Mouse (Mus musculus) c-Kit-positive CD71-positive TER-119-positive erythroid progenitor cells, embryonic 14.5 days (primary cell): ENCODE results near the gene Rab13.
"Not testable (repeated sequence)": the region's sequence is repeated elsewhere in the genome, so short reads cannot be mapped to it uniquely, and the experiment has no call there.

ENCODE experiments used
- DNase-seq: peaks from one replicate; pipeline ENCODE4 v3.0.0-alpha.2; 2013; ENCODE audit warnings: low spot score

Rab13 gene

GRCm38 (mm10) chr3:90224331-90224730 is 10.8 kb downstream of the Rab13 start:
- DNase-seq: no peak

DNA sequence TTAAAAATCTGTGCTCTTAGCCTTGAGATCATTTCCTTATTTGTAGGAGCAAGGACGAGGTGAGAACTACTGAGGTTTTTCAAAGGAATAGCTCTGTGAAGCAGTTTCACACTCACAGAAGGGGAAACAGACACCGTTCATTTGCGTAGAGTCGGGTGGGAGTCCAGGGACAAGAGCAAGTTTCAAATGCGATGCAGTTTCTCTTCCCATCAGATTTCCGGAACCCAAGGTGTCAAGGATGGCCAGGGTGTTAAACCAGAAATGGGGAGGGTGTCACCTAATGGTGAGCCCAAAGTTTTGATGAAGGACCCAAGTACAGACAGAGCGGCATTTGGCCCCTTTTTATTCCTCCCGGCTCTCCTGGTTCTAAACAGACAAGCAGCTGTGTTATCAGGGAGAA is 17.6 kb downstream of the Rab13 start:
- no peak for DNase-seq

DNA sequence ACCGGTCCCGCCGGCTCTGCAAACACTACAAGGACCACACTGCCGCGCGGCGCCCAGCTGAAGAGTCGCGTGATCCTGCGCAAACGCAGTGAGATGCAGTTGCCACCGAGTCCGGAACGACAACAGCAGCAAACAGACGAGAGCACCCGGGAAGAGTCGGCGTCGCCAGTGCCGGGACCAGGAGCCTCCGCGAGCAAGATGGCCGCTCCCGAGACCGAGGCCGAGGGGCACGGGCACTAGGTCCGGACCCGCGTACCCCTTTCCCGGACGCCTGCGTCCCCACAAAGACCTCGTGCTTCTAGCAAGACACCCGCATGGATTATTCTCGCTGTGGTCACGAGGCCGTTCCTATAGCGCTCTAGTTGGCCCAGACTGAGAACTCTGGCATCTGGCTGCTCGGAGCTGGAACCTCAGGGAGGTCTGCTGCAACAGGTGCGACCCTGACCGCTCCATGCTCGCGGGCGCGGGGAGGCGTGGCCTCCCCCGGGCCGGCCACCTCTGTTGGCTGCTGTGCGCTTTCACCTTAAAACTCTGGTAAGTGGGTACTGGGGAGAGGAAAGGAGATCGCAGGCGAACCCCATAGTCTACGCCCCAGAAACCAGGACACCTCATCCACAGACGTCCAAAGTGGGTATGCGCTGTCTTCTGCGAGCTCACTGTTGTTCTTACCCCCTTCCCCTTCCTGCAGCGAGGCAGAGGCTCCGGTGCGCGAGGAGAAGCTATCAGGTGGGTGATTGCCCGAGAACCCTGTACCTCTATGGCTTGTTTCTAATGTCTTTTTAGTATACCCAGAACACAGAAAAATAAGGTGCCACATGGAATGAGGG is 18.2 kb downstream of the Rab13 start, which contains the start of gene Jtb:
Gene Jtb (plus strand): TSS at position 91 of the 827 bp plus-strand sequence.
- DNase-seq: peak; percentile 85

GRCm38 (mm10) chr3:90241251-90241650 is 27.8 kb downstream of the Rab13 start:
- no peak for DNase-seq

DNA sequence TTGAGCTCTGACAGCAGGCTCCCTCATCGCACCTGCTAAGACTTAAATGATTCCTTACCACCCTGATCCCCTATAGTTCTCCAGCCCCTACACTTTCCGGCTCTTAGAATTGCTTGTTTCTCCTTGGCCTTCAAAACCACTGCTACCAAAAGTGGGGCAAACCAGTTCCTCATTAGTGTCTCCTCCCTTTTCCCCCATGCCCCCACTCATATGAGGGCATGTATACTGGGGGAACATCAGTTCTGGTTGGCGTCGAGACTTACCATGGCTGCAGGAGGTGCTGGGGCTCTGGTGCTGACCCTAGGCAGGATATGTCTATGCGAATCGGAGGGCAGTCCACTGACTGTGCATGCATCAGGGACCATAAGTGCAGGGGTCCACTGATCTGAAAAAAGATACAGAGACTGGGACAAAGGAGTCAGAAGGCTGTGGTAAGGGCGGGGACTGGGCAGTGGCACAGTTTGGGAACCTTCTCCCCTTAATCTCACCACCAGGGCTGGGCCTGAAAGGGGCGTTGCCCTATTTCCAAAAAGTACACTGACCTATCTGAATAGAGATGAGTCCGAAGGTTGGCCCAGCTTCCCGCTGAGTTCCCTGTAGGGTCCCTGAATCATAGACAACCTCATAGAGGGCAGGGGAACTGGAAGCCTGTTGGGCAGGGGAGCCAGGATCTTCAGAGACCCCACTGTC is 28.3 kb downstream of the Rab13 start:
- no peak for DNase-seq

DNA sequence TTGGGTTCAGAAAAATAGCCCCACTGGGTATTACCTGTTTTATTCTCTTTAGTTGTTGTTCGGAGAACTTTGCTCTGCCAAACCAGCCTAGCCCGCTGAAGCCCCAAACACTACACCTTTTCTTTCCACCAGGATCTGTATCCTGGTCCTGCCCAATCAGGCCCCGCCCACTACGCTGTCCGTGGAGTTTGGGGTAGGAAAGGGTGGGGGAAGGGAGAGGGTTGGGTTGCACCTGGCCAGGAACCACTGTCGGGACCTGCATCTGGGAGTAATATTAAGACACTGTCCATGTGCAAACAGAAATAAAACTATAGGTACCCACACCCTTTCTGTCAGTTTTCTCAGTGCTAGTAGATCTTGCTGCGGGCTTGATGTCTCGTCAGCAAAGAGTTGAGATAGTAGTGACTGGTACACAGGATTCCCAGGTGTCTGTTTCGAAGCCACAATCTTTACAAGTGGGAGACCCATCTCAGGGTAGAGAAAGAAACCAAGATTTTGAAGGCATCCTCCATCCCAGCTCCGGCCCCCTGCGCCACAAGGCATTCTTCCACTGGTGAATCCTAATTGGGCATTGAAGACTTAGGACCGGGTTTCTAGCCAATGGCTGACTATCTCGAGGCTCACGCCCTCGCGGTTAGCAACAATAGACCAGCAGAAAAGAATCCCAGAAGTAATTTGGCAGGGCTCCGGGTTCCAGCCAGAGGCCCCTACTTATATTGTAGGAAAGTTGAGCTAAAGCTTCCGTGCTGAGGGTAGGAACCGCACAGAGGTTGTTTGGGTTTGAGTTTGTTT is 29.7 kb downstream of the Rab13 start, which contains the start of gene Creb3l4:
Gene Creb3l4 (minus strand): TSS at position 529 of the 792 bp plus-strand sequence.
- peak; percentile 22 for DNase-seq

DNA sequence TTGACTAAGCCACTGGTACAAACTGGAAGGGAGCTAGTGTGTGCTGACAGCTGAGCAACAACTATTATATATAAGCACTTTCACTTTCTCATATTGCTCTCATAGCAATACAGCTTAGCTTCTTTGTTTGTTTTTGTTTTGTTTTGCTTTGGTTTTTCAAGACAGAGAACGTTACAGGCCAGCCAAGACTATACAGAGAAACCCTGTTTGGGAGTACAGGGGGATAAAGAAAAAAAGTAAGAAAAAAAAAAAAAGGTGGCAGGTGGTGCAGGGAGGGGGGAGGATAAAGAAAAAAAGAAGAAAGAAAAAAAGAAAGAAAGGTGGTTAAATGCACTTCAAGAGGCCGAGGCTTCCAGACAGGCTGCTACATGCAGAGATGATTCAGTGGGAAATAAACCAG is 31.9 kb downstream of the Rab13 start:
- DNase-seq: no peak

DNA sequence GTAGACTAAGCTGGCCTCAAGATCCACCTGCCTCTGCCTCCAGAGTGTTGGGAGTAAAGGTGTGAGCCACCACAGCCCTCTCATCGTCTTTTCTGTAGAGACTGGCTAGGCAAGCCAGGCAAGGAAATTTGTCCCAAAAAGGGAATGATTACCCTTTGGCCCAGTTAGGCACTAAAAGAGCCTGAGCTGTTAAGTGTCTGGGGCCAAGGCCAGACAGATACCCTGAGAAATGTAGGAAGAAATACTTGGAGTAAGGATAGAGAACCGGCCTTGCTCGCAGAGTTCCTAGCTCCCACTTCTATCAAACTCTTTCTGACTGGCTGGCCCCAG is 34.1 kb downstream of the Rab13 start:
- DNase-seq: no peak

GRCm38 (mm10) chr3:90247960-90248745 is 34.7 kb downstream of the Rab13 start, which contains the start of gene Slc39a1:
TSS of gene Slc39a1 (plus strand) at chr3:90248172.
- DNase-seq: peak; percentile 83

GRCm38 (mm10) chr3:90248746-90249100 is 35.2 kb downstream of the Rab13 start:
- DNase-seq: peak; percentile 20

GRCm38 (mm10) chr3:90250791-90251190 is 37.3 kb downstream of the Rab13 start:
- no peak for DNase-seq

- not testable (repeated sequence) for DNase-seq
Measured at GRCm38 (mm10) chr3:90251731-90252226, 38.3 kb downstream of the Rab13 start.

DNA sequence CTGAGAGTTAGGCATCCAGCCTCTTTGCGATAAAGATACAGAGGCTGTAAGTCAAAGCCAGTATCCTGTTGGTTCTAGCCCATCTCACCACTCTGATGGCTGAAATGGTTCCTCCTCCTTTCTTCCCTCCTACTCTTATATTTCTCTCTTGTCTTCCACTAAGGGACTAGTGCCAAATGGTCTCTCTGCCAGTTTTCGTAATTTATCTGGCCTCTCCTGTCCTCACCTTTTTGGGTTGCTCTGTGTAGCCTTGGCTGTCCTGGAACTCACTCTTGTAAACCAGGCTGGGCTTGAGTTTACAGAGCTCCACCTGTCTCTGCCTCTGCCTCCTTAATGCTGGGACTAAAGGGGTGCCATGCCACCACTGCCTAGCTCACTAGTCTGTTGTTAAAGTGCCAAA is 39.2 kb downstream of the Rab13 start:
- DNase-seq: not testable (repeated sequence)

DNA sequence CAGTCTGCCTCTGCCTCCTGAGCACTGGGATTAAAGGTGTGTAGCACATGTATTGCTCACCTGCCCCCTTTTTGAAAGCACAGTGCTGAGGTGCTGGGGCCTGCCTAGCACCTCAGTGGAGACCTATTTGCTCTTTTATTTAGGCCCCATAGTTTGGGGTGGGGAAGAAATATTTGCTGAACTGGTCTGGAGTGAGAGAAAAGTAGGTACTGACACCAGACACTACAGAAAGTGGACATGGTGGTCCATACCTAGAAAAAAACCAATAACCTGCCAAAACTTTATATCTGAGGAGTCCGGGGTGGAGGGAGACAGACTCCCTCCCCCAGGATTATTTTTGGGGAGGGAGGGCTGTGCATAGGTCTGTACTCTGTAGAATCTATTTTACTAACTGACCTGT is 39.7 kb downstream of the Rab13 start:
- not testable (repeated sequence) for DNase-seq

DNA sequence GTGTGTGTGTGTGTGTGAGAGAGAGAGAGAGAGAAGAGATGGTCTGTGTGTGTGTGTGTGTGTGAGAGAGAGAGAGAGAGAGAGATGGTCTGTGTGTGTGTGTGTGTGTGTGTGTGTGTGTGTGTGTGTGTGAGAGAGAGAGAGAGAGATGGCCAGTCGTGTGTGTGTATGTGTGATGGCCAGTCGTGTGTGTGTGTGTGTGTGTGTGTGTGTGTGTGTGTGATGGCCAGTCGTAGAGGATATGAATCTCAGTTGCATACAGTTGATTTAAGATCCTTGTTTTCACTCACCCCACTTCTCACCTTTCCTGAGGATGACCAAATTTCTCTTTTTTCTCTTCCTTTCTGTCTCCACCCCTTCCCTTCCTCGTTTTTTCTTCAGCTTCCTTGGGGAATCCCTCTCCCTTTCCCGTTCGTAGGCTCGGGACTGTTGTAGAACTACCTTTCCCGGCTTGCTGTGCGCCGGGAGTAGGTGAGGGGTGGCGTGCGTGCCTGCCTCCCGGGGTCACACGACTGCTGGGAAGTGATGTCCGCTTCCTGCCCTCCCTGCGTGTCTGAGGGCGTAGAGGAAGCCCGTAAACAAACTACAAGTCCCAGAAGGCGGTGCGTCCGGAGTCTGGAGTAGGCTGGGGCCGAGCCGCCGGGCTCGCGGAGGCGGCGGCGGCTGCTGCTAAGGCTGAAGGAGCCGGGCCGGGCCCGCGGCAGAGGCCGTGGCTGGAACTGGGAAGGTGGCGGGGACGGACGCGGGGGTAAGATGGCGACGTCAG is 40.3 kb downstream of the Rab13 start, which contains the start of gene Crtc2:
Gene Crtc2 (plus strand): TSS at position 511 of the 766 bp plus-strand sequence.
- DNase-seq: peak; percentile 89

DNA sequence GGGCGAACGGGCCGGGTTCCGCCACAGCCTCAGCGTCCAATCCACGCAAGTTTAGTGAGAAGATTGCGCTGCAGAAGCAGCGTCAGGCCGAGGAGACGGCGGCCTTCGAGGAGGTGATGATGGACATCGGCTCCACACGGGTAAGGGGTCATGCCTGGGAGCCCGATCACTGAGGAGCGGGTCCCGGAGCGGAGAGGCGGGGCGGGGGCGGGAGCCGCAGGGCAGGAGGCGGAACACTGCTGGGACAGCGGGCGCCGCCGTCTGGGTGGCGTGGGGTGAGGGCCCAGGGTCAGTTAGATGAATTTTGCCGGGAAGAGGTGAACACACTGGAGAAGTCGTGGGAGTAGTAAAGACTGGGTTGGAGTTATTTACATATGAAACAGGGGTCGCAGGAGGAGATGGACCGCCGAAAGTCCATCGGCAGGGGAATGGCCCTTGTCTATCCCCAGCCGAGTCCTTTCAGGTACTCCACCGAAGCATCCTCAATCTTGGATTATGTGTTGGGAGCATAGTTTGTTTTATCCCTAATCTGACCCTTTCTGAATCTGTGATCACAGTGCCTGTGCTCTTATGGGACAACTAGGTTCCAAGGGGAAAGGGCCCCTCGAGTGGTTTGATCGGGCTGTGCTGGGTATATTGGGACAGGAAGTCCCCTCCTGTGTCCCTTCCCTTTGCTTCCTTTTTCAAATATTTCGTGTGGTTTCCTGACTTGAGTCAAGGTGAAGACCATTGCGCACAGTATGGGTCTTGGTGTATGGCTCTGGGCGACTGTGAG is 41.1 kb downstream of the Rab13 start:
- DNase-seq: peak; percentile 15

DNA sequence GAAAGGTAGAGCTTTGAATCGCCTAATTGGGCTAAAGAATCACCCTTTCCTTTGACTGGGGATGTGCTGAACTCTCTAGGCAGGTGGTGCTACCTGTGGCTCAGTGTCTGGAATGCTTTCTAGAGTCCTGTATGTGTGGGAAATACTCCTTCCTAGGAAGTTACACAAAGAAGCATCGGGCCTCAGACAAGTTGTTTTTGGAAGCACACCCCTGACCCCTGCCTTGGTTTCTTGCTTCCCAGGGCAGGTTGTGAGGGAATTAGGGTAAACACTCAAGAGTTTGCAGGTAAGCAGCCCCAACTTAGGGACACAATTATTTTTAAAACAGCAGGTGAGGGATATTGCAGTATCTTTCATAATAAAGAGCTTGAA is 41.7 kb downstream of the Rab13 start:
- no peak for DNase-seq

GRCm38 (mm10) chr3:90255784-90256353 is 42.4 kb downstream of the Rab13 start:
- no peak for DNase-seq

- DNase-seq: no peak
Measured at GRCm38 (mm10) chr3:90256731-90257530, 43.4 kb downstream of the Rab13 start.
